Mouse (Mus musculus) liver, embryonic 14.5 days (tissue): ENCODE measurements at regions not wholly inside any gene's neighbourhood (a gene's known extent, or its start where the extent isn't known, plus 50 kb on each side); places are given as distances from the start of the nearest gene placed in this dataset.

Source experiments
- ATAC-seq: fragments of 200-750 bp; cut with Nextera tagmentation; 2 replicates; pipeline ENCODE4 v1.8.0; 2017; ENCODE audit warnings: moderate number of reproducible peaks, mild to moderate bottlenecking, moderate library complexity; ENCODE audit not compliant: insufficient read depth
- DNase-seq, 3 experiments: peaks; one replicate each; pipeline ENCODE4 v3.0.0-alpha.2; 2012 to 2013; ENCODE audit warnings: low read depth in 3 of 3, low spot score in 3 of 3
- H3K27ac ChIP-seq: fragments of 300-500 bp; sonication (generic); 2 replicates; pipeline ENCODE4 v1.5.1; 2014; ENCODE audit warnings: moderate library complexity, mild to moderate bottlenecking, control low read depth, inconsistent platforms
- H3K27me3 ChIP-seq: fragments of 300-500 bp; sonication (generic); 2 replicates; pipeline ENCODE4 v1.6.1; 2014; ENCODE audit warnings: mild to moderate bottlenecking, low read length, moderate library complexity; ENCODE audit not compliant: control insufficient read depth, insufficient read depth
- H3K36me3 ChIP-seq: fragments of 300-500 bp; sonication (generic); replicated peaks from 2 replicates; pipeline ENCODE4 v1.6.1; 2014; ENCODE audit warnings: low read depth; ENCODE audit not compliant: control insufficient read depth, insufficient read depth
- H3K4me1 ChIP-seq, 2 experiments: fragments of 200-500 bp in 1 of 2; fragments of 300-500 bp in 1 of 2; sonication (generic) in 1 of 2; replicated peaks; 2 replicates each; pipeline ENCODE4 v1.6.1; 2012 to 2014; ENCODE audit warnings: antibody characterized with exemption in 1 of 2, inconsistent platforms in 1 of 2, low read length in 1 of 2; ENCODE audit not compliant: control insufficient read depth in 2 of 2, insufficient read depth in 2 of 2
- H3K4me2 ChIP-seq: fragments of 300-500 bp; sonication (generic); 2 replicates; pipeline ENCODE4 v1.6.1; 2014; ENCODE audit warnings: low read depth, mild to moderate bottlenecking, control low read depth, moderate library complexity
- H3K4me3 ChIP-seq, 2 experiments: fragments of 200-500 bp in 1 of 2; fragments of 300-500 bp in 1 of 2; sonication (generic) in 1 of 2; 2 replicates each; pipeline ENCODE4 v1.5.1; 2012 to 2014; ENCODE audit warnings: low read depth in 2 of 2, low read length in 2 of 2, mild to moderate bottlenecking in 2 of 2, control low read depth in 1 of 2, inconsistent platforms in 1 of 2, moderate library complexity in 1 of 2; ENCODE audit not compliant: insufficient read depth in 1 of 2
- H3K9ac ChIP-seq: fragments of 300-500 bp; sonication (generic); replicated peaks from 2 replicates; pipeline ENCODE4 v1.6.1; 2014; ENCODE audit warnings: mild to moderate bottlenecking, control low read depth, moderate library complexity
- H3K9me3 ChIP-seq: fragments of 300-500 bp; sonication (generic); 2 replicates; pipeline ENCODE4 v1.6.1; 2016; ENCODE audit warnings: low read length, mixed read lengths; ENCODE audit not compliant: control insufficient read depth
- CTCF ChIP-seq: IDR thresholded peaks from 2 replicates; pipeline ENCODE4 v1.5.1; 2016; ENCODE audit warnings: antibody characterized with exemption, low read depth, control low read depth
- EP300 ChIP-seq: IDR thresholded peaks from 2 replicates; pipeline ENCODE4 v1.6.1; 2016; ENCODE audit warnings: antibody characterized with exemption, low read depth
- WGBS: fragments of 180-500 bp; shearing (Covaris S2); extraction: QIAGEN DNeasy Blood & Tissue Kit; methylation state at CpG from one replicate; pipeline ENCODE4 v1.1.7; 2014; ENCODE audit not compliant: insufficient replicate concordance; 5-methylcytosine and 5-hydroxymethylcytosine counted together

GRCm38 (mm10) chr1:155041592-155041991, 57.8 kb downstream of the Ier5 start:
- Histone ChIP-seq H3K27ac (no peak overlapping the region), H3K4me2 (no peak overlapping the region), H3K36me3 (no peaks in the 10 kb centered on the region), H3K27me3 (no peaks in the 10 kb centered on the region), H3K9me3 (no peaks in the 10 kb centered on the region), H3K4me1 (peaks cover 27 to 44% of the 10 kb centered on the region in 2 experiments), H3K9ac (no peak overlapping the region), H3K4me3 (no peak overlapping the region)
- 76% methylated on average over 5 of the region's 5 CpGs for WGBS
- no peak for TF ChIP-seq EP300
- no peak for TF ChIP-seq CTCF
- DNase-seq (no peak), ATAC-seq (no peak)

GRCm38 (mm10) chr1:155040939-155041371, 58.5 kb downstream of the Ier5 start:
- DNase-seq (no peak), ATAC-seq (no peak)
- Histone ChIP-seq H3K4me3 (no peak overlapping the region), H3K27ac (peak overlapping the region; percentile 17; the same call in 1 of the 2 replicates), H3K9me3 (no peaks in the 10 kb centered on the region), H3K9ac (no peak overlapping the region), H3K27me3 (no peaks in the 10 kb centered on the region), H3K4me1 (peaks cover 33 to 50% of the 10 kb centered on the region in 2 experiments), H3K4me2 (no peak overlapping the region), H3K36me3 (no peaks in the 10 kb centered on the region)
- no peak for TF ChIP-seq CTCF
- no peak for TF ChIP-seq EP300
- WGBS: 66% methylated on average over 1 of the region's 1 CpGs

DNA sequence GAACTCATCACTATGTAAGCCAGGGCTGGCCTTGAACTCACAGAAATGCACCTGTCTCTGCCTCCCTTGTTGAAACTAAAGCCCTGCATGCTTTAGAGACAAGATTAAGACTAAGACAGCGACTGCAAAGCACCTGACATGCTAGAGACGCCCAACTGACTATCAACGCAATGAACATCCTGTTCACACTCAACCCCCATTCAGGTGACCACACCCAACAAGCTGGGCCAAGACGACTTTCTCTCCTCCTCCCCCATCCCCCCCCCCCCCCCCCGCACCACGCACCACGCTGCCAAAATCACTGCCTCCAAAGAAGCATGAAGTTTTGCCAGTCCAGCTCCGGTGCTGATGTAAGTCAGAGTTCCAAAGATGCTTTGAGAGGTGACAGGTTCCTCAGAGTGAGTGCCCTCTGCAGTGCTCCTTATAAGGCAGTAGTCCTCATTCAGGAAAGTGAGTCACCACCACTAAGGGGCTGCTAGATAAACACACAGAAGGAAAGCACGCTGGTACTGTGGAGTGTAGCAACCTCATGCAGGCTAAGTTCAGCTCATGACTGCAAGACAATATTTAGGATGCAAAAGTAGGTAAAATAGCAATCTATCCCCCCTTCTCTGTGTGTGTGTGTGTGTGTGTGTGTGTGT, 59.2 kb downstream of the Ier5 start:
- H3K4me3 ChIP-seq: no peak overlapping the region
- no peaks in the 10 kb centered on the region for H3K9me3 ChIP-seq
- DNase-seq (peak in 1 of 3 experiments; percentile 50), ATAC-seq (peak; percentile 53)
- peak overlapping the region; percentile 60 for H3K4me2 ChIP-seq
- no peaks in the 10 kb centered on the region for H3K27me3 ChIP-seq
- WGBS: 16% methylated on average over 8 of the region's 9 CpGs
- H3K9ac ChIP-seq: peak overlapping the region; percentile 32; the same call in 1 of the 2 replicates
- no peaks in the 10 kb centered on the region for H3K36me3 ChIP-seq
- H3K27ac ChIP-seq: peak overlapping the region; percentile 93
- H3K4me1 ChIP-seq: peaks cover 34 to 49% of the 10 kb centered on the region in 2 experiments
- TF ChIP-seq CTCF (no peak), EP300 (no peak)

DNA sequence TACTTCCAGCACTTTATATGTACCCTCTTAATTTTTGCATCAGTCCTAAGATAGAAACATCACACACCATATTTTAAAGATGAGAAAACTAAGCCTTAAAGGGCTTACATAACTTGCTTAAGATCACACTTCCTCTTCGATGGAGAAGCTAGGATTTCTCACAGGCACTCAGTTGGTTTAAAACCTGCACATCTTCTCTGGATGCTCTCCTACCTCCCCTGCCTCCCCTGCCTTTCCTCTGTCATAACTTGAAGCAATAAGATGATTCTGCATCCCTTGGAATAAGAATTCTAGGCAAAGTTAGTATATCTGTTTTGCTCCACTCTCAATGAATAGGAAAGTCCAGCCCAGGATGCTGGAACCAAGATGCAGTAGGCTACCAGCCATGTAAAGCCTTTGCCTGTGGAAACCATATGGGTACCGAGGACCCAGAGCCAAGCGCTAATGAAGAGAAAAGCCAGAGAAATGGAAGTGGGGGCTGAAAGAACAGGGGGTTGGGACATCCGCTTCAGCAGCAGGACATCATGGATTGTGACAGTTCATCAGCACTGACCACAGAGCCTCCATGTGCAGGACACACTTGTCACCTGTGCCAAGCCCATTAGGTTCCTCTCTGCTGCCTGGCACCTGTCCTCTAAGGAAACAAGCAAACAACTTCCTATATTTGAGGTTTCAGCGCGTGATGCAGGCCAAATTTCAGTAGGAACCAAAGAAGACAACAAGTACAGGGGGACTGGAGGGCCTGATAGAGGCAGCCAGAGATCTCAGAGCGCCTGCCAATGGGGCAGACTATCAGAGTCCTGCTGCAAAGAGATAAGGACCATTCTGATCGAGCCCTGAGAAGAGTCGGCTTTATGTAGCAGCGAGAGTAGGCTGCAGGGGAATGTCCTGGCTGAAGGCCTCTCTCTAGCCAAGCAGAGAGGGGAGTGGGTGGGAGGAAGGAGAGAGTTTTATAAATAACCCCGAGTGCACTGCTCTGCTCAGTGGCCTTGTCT, 60.5 kb downstream of the Ier5 start:
- DNase-seq: peak; percentile 80 to 85 (median 81)
- peaks cover 34 to 50% of the 10 kb centered on the region in 2 experiments for H3K4me1 ChIP-seq
- TF ChIP-seq EP300 (peak; percentile 93), CTCF (no peak)
- 16% methylated on average over 11 of the region's 11 CpGs for WGBS
- no peaks in the 10 kb centered on the region for H3K9me3 ChIP-seq
- peak overlapping the region; percentile 93 for H3K27ac ChIP-seq
- H3K4me2 ChIP-seq: peak overlapping the region; percentile 60
- no peaks in the 10 kb centered on the region for H3K27me3 ChIP-seq
- H3K36me3 ChIP-seq: no peaks in the 10 kb centered on the region
- peak; percentile 98 for ATAC-seq
- H3K4me3 ChIP-seq: peak overlapping the region in 1 of 2 experiments; percentile 16; a peak in 1 of 4 replicates
- H3K9ac ChIP-seq: peak overlapping the region; percentile 55

DNA sequence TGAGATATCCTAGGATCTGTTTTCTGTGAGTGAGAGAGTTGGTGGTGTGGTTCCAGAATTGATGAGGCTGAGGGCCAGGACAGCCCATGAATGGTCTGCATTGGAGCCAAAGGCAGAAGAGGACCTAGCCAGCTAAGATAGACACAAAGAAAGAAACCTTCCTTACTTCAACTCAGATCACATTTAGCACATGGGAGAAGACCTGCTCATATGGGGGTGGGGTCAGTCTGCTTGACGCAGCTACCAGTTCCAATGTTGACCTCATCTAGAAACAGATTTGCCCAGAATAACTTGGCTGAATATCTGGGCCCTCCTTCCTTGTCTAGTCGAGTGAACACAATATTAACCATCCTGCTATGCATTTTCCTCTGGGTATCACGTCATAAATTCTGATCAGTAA, 62.0 kb downstream of the Ier5 start:
- no peak overlapping the region; the same call in 1 of the 2 replicates for H3K27ac ChIP-seq
- H3K36me3 ChIP-seq: no peaks in the 10 kb centered on the region
- no peak overlapping the region for H3K4me3 ChIP-seq
- no peak overlapping the region for H3K9ac ChIP-seq
- TF ChIP-seq EP300: no peak
- no peak for TF ChIP-seq CTCF
- peaks cover 34 to 48% of the 10 kb centered on the region in 2 experiments for H3K4me1 ChIP-seq
- ATAC-seq (no peak), DNase-seq (no peak)
- H3K4me2 ChIP-seq: no peak overlapping the region
- H3K9me3 ChIP-seq: no peaks in the 10 kb centered on the region
- no peaks in the 10 kb centered on the region for H3K27me3 ChIP-seq
- 76% methylated on average over 3 of the region's 3 CpGs for WGBS
